Mouse (Mus musculus): ENCODE measurements around the gene B3galt5. TPM values are rescaled to one million over a fixed set of nuclear protein-coding genes. Genes with fewer than 3 reads are reported as not detected.

B3galt5 gene
- 0.37 and 0.50 TPM in 2 replicates for polyA plus RNA-seq (2011; ENCODE audit: insufficient read depth, insufficient read length, low replicate concordance, missing spikeins)

- Histone ChIP-seq H3K27ac (ENCODE audit: control insufficient read depth, insufficient read depth, low read depth, low read length, poor library complexity) (no peak within 1 kb of the TSS), H3K4me1 (ENCODE audit: control insufficient read depth, insufficient read depth, low read length) (no peaks in the 10 kb centered on the region), H3K4me3 (replicated peaks; ENCODE audit: control insufficient read depth, low read depth, low read length) (no peak within 1 kb of the TSS)
- TF ChIP-seq CTCF (IDR thresholded peaks at IDR 0.05; ENCODE audit: control insufficient read depth, insufficient read depth, low read length) (no peak), POLR2A (IDR thresholded peaks at IDR 0.05; ENCODE audit: borderline replicate concordance, control insufficient read depth, low read depth, low read length) (no peak)
- 85% methylated on average over 17 of the region's 17 CpGs for WGBS
Measured at GRCm38 (mm10) chr16:96235366-96235970, at the start of gene B3galt5. Gene B3galt5 (plus strand): TSS chr16:96235801.

- no peak for TF ChIP-seq CTCF (IDR thresholded peaks at IDR 0.05; ENCODE audit: control insufficient read depth, insufficient read depth, low read length)
- TF ChIP-seq POLR2A (IDR thresholded peaks at IDR 0.05; ENCODE audit: borderline replicate concordance, control insufficient read depth, low read depth, low read length) = no peak
- H3K27ac ChIP-seq (ENCODE audit: control insufficient read depth, insufficient read depth, low read depth, low read length, poor library complexity) = no peak overlapping the region
- 85% methylated on average over 5 of the region's 5 CpGs for WGBS
- H3K4me1 ChIP-seq (ENCODE audit: control insufficient read depth, insufficient read depth, low read length) = no peaks in the 10 kb centered on the region
- H3K4me3 ChIP-seq (replicated peaks; ENCODE audit: control insufficient read depth, low read depth, low read length) = no peak overlapping the region
Measured at GRCm38 (mm10) chr16:96187619-96188018, 48.0 kb upstream of the B3galt5 start.

GRCm38 (mm10) chr16:96191531-96192506 lies 43.8 kb upstream of the B3galt5 start, which contains the start of gene Lca5l:
Gene Lca5l (minus strand): TSS chr16:96192271.
- peak within 1 kb of the TSS; percentile 69 for H3K4me3 ChIP-seq (replicated peaks; ENCODE audit: control insufficient read depth, low read depth, low read length)
- no peaks in the 10 kb centered on the region for H3K4me1 ChIP-seq (ENCODE audit: control insufficient read depth, insufficient read depth, low read length)
- WGBS = 1% methylated on average over 77 of the region's 77 CpGs
- H3K27ac ChIP-seq (ENCODE audit: control insufficient read depth, insufficient read depth, low read depth, low read length, poor library complexity) = peak within 1 kb of the TSS; percentile 18; the same call in 1 of the 2 replicates
- TF ChIP-seq CTCF (IDR thresholded peaks at IDR 0.05; ENCODE audit: control insufficient read depth, insufficient read depth, low read length) = no peak
- no peak for TF ChIP-seq POLR2A (IDR thresholded peaks at IDR 0.05; ENCODE audit: borderline replicate concordance, control insufficient read depth, low read depth, low read length)

- TF ChIP-seq POLR2A (IDR thresholded peaks at IDR 0.05; ENCODE audit: borderline replicate concordance, control insufficient read depth, low read depth, low read length) (no peak), CTCF (IDR thresholded peaks at IDR 0.05; ENCODE audit: control insufficient read depth, insufficient read depth, low read length) (no peak)
- 6% methylated on average over 20 of the region's 20 CpGs for WGBS
- H3K4me3 ChIP-seq (replicated peaks; ENCODE audit: control insufficient read depth, low read depth, low read length) = no peak within 1 kb of the TSS
- no peaks in the 10 kb centered on the region for H3K4me1 ChIP-seq (ENCODE audit: control insufficient read depth, insufficient read depth, low read length)
- no peak within 1 kb of the TSS; the same call in 1 of the 2 replicates for H3K27ac ChIP-seq (ENCODE audit: control insufficient read depth, insufficient read depth, low read depth, low read length, poor library complexity)
Measured at GRCm38 (mm10) chr16:96199913-96200701, 35.5 kb upstream of the B3galt5 start, which contains the start of gene Sh3bgr. Gene Sh3bgr (plus strand): TSS chr16:96200450.

GRCm38 (mm10) chr16:96200702-96201028 lies 34.9 kb upstream of the B3galt5 start:
- 69% methylated on average over 9 of the region's 9 CpGs for WGBS
- TF ChIP-seq POLR2A (IDR thresholded peaks at IDR 0.05; ENCODE audit: borderline replicate concordance, control insufficient read depth, low read depth, low read length) (no peak), CTCF (IDR thresholded peaks at IDR 0.05; ENCODE audit: control insufficient read depth, insufficient read depth, low read length) (no peak)
- Histone ChIP-seq H3K4me3 (replicated peaks; ENCODE audit: control insufficient read depth, low read depth, low read length) (no peak overlapping the region), H3K4me1 (ENCODE audit: control insufficient read depth, insufficient read depth, low read length) (no peaks in the 10 kb centered on the region), H3K27ac (ENCODE audit: control insufficient read depth, insufficient read depth, low read depth, low read length, poor library complexity) (no peak overlapping the region)

- 80% methylated on average over 11 of the region's 11 CpGs for WGBS
- Histone ChIP-seq H3K4me1 (ENCODE audit: control insufficient read depth, insufficient read depth, low read length) (no peaks in the 10 kb centered on the region), H3K4me3 (replicated peaks; ENCODE audit: control insufficient read depth, low read depth, low read length) (no peak overlapping the region), H3K27ac (ENCODE audit: control insufficient read depth, insufficient read depth, low read depth, low read length, poor library complexity) (no peak overlapping the region)
- TF ChIP-seq POLR2A (IDR thresholded peaks at IDR 0.05; ENCODE audit: borderline replicate concordance, control insufficient read depth, low read depth, low read length) (no peak), CTCF (IDR thresholded peaks at IDR 0.05; ENCODE audit: control insufficient read depth, insufficient read depth, low read length) (no peak)
Measured at GRCm38 (mm10) chr16:96201485-96202232, 33.9 kb upstream of the B3galt5 start.

- Histone ChIP-seq H3K27ac (ENCODE audit: control insufficient read depth, insufficient read depth, low read depth, low read length, poor library complexity) (no peak overlapping the region), H3K4me3 (replicated peaks; ENCODE audit: control insufficient read depth, low read depth, low read length) (no peak overlapping the region), H3K4me1 (ENCODE audit: control insufficient read depth, insufficient read depth, low read length) (peaks cover 5% of the 10 kb centered on the region; the same call in 1 of the 2 replicates)
- no peak for TF ChIP-seq CTCF (IDR thresholded peaks at IDR 0.05; ENCODE audit: control insufficient read depth, insufficient read depth, low read length)
- TF ChIP-seq POLR2A (IDR thresholded peaks at IDR 0.05; ENCODE audit: borderline replicate concordance, control insufficient read depth, low read depth, low read length) = no peak
- WGBS = 82% methylated on average over 10 of the region's 10 CpGs
Measured at GRCm38 (mm10) chr16:96209789-96210188, 25.8 kb upstream of the B3galt5 start.

Measured in bone marrow, adult 2 months (tissue).